Mouse (Mus musculus) left cerebral cortex, adult 11 months (tissue): Measurements from ENCODE around the gene Vps13a.
A peak's percentile ranks its signal among the peaks of the same experiment; 100 is the strongest.
"Not testable (repeated sequence)": the region's sequence is repeated elsewhere in the genome, so short reads cannot be mapped to it uniquely, and the experiment has no call there.

Experiments
- DNase-seq: peaks from one replicate; pipeline ENCODE4 v3.0.0; 2022; ENCODE audit warnings: low spot score

Vps13a gene

DNA sequence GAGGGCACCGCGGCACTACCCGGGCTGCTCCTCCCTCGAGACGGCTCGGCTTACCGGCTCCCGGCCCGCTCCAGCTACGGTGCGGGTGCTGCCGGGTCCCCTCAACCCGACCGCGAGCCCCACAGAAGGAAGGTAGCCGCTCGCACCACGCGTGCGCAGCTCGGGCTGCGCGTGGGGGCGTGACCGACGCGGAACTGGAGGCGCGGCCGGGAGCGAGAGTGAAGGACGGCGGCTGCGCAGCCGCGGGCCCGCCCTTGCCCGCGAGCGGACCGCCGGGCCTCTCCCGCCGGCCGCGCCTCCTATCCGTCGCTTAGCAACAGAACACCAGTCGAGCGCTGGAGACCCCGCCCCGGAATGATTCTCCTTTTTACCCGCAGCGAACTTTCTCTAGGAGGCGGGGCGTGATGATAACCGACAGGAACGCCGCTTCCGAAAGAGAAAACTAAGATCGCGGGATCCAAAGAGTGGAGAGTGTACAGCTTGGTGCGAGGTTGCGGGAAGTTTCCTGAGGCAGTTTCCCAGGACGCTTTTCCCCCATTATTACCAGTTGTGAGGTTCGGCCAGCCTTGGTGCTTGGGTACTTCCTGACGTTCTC, at the start of gene Vps13a:
Gene Vps13a, minus strand, starts transcription at position 144 of the 595 bp plus-strand sequence.
- DNase-seq = peak; percentile 79

- DNase-seq = no peak
Measured at GRCm38 (mm10) chr19:16827657-16828056, 46.9 kb upstream of the Vps13a start.

- DNase-seq = no peak
Measured at GRCm38 (mm10) chr19:16825228-16825627, 44.5 kb upstream of the Vps13a start.

GRCm38 (mm10) chr19:16814848-16815247, 34.1 kb upstream of the Vps13a start:
- DNase-seq = no peak

DNA sequence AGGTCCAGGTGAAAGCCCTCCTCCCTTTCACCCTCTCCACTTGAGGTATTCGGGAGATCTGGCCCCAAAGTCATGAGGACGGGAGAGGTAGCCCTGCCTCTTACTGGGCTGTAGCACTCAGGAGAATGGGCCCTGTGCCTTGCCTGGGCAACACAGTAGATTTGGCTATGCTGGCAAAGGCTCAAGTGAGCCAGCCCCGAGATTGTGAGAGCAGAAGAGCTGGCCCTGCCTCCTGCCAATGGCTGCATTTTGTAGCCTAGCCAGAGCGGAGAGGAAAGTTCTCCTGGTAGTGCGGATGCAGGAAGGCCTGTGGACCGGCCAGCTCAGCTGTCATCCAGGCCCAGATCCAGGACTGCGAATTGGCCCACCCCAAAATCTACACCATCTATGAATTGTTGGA, 32.6 kb upstream of the Vps13a start:
- DNase-seq = no peak

GRCm38 (mm10) chr19:16812072-16812608, 31.4 kb upstream of the Vps13a start:
- DNase-seq = no peak

- no peak for DNase-seq
Measured at GRCm38 (mm10) chr19:16805102-16805501, 24.4 kb upstream of the Vps13a start.

GRCm38 (mm10) chr19:16804578-16804977, 23.8 kb upstream of the Vps13a start:
- no peak for DNase-seq

DNA sequence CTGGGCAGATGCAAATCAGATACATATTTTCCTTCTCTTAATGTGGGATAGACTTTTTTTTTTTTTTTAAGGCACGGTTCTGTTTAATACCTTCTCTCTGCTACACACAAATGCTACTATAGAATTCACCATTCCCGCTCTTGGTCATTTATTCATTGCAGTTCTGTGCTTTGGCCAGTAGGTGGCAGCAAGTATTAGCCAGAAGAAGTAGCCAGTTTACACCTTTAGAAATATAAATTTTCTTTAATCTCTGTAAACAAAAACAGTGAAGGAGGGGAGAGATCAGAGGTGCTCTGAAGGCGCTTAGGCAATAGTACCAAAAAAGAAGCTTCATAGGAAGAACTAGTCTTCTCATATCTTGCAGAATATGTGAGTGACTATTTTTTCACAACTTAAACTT, 22.0 kb upstream of the Vps13a start:
- DNase-seq = peak; percentile 41

DNA sequence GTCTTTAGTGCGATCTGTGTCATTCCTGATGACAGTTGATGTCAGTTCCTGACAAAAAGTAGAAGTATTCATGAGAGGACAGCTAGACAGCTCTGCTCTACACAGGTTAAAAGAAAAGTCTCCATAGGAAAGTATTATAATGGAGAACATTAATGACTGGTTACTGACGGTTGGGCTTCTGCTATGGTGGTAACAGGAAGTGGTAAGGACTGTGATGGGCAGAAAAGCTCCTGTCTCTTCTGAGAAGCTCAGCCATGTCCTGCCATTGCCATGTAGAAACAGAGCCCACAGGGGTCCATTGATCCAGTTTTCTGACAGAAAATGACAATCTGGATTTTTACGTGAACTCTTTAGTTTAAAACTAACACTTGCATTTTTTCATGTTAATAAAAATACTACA, 21.4 kb upstream of the Vps13a start:
- no peak for DNase-seq

- DNase-seq = no peak
Measured at GRCm38 (mm10) chr19:16797923-16798322, 17.2 kb upstream of the Vps13a start.

DNA sequence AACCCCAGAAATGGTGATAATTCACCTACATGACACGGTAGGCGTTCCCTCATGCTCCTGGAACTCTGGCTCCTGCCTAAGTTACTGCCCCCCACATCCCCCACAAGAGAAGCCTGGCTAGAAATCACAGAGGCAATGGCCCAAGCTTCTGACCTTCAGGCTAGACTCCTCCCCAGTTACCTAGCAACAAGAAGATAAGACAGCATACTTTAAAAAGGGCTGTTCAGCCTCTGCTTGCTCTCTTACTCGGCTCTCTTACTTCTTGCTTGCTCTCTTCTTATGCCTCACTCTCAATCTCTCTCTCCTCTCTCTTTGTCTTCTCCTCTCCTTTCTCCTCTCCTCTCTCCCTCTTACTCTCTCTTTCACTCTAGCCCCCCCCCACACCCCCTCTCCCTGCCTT, 13.8 kb upstream of the Vps13a start:
- DNase-seq = not testable (repeated sequence)

GRCm38 (mm10) chr19:16789930-16790329, 9.2 kb upstream of the Vps13a start:
- no peak for DNase-seq

GRCm38 (mm10) chr19:16784879-16785278, 4.1 kb upstream of the Vps13a start:
- DNase-seq = no peak

- no peak for DNase-seq
Measured at GRCm38 (mm10) chr19:16781406-16782019, 780 bp upstream of the Vps13a start.

- no peak for DNase-seq
Measured at GRCm38 (mm10) chr19:16780251-16780783, 416 bp downstream of the Vps13a start.

DNA sequence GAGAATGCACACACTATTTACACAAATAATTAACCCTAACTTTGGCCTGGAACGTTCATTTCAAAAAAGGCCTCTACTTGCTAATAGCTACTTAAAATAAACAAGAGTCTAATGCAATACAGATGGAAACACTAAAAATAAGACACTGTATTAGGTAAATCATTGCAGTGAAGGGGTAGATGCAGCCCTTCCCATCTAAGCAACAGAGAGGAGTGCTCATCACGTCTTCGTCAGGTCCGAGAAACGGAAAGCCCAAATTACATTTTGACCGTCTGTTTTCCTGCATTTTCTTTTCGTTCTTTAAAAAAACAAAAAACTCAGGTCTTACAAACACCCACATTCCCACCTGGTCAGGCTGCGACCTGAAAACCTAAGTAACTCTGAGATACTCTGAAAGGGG, 947 bp downstream of the Vps13a start:
- DNase-seq = no peak

- DNase-seq = no peak
Measured at GRCm38 (mm10) chr19:16779281-16779680, 1.5 kb downstream of the Vps13a start.

- no peak for DNase-seq
Measured at GRCm38 (mm10) chr19:16778578-16778977, 2.2 kb downstream of the Vps13a start.

GRCm38 (mm10) chr19:16777901-16778300, 2.8 kb downstream of the Vps13a start:
- DNase-seq = no peak

DNA sequence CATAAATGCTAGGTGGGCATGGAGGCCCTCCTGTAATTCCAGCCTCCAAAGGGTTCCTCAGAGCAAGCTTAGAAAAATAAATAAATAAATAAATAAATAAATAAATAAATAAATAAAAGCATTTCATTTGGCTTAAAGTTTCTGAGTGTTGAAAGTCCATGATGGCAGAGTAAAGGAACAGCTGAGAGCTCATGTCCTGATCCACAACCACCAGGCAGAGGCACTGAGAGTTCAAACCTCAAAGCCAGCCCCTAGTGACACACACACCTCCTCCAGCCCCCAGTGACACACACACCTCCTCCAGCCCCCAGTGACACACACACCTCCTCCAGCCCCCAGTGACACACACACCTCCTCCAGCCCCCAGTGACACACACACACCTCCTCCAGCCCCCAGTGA, 3.3 kb downstream of the Vps13a start:
- not testable (repeated sequence) for DNase-seq

- DNase-seq = no peak
Measured at GRCm38 (mm10) chr19:16773237-16774016, 7.3 kb downstream of the Vps13a start.

DNA sequence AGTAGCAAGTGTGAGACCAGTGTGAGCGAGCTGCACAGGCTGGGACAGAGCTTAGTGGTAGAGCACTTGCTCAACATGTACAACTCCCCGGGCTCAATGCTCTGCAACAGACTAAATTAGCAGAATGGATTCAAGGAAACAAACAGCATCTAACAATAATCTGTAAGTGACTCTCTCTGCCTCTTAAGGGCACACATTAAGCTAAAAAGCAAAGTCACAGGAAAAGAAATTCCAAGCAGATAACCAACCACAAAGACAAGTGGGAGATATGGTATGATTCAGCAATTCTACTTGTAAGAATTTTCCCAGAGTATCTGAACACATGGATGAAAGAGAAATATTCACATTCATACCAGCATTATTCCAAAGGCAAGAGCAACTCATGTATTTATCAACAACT, 13.3 kb downstream of the Vps13a start:
- DNase-seq = no peak
